Mouse (Mus musculus): Measurements from ENCODE around the gene Trio.

- TF ChIP-seq POLR2A (IDR thresholded peaks at IDR 0.05; ENCODE audit: borderline replicate concordance, extremely low read depth, low read depth, low read length) (no peak), CTCF (IDR thresholded peaks at IDR 0.05; ENCODE audit: insufficient read depth, low read length) (peak; percentile 75)
These were observed 106.1 kb downstream of the Trio start for GRCm38 (mm10) chr15:27919540-27919939.
